Mouse (Mus musculus) hindbrain, postnatal 0 days (tissue): ENCODE measurements around the gene Mrps9. TPM values are rescaled to one million over a fixed set of nuclear protein-coding genes. Genes with fewer than 3 reads are reported as not detected.
"Not testable (repeated sequence)": the region's sequence is repeated elsewhere in the genome, so short reads cannot be mapped to it uniquely, and the experiment has no call there.

ENCODE experiments used
- ATAC-seq: fragments of 200-750 bp; cut with Nextera tagmentation; 2 replicates; pipeline ENCODE4 v1.8.0; 2017; ENCODE audit warnings: mild to moderate bottlenecking, moderate TSS enrichment, moderate library complexity
- DNase-seq: peaks from one replicate; pipeline ENCODE4 v3.0.0-alpha.2; 2015; ENCODE audit warnings: low spot score
- H3K27ac ChIP-seq: fragments of 300-500 bp; sonication (generic); 2 replicates; pipeline ENCODE4 v1.5.1; 2014; ENCODE audit warnings: mild to moderate bottlenecking
- H3K27me3 ChIP-seq: fragments of 300-500 bp; sonication (generic); 2 replicates; pipeline ENCODE4 v1.6.1; 2014; ENCODE audit warnings: low read length, mixed read lengths; ENCODE audit not compliant: insufficient read depth
- H3K36me3 ChIP-seq: fragments of 300-500 bp; sonication (generic); 2 replicates; pipeline ENCODE4 v1.6.1; 2014; ENCODE audit warnings: low read length, mixed read lengths; ENCODE audit not compliant: insufficient read depth
- H3K4me1 ChIP-seq: fragments of 300-500 bp; sonication (generic); 2 replicates; pipeline ENCODE4 v1.6.1; 2014; ENCODE audit warnings: antibody characterized with exemption, low read length, mixed read lengths; ENCODE audit not compliant: insufficient read depth
- H3K4me2 ChIP-seq: fragments of 300-500 bp; sonication (generic); 2 replicates; pipeline ENCODE4 v1.6.1; 2014; ENCODE audit warnings: low read depth, mild to moderate bottlenecking, low read length, moderate library complexity, mixed read lengths
- H3K4me3 ChIP-seq: fragments of 300-500 bp; sonication (generic); 2 replicates; pipeline ENCODE4 v1.5.1; 2014; ENCODE audit warnings: low read length
- H3K9ac ChIP-seq: fragments of 300-500 bp; sonication (generic); replicated peaks from 2 replicates; pipeline ENCODE4 v1.6.1; 2014; ENCODE audit warnings: mild to moderate bottlenecking, low read length, moderate library complexity, mixed read lengths
- H3K9me3 ChIP-seq: fragments of 300-500 bp; sonication (generic); 2 replicates; pipeline ENCODE4 v1.6.1; 2016; ENCODE audit warnings: low read length, mixed read lengths
- CTCF ChIP-seq: IDR thresholded peaks from 2 replicates; pipeline ENCODE4 v1.5.1; 2016; ENCODE audit warnings: antibody characterized with exemption, control low read depth, low read depth
- WGBS: fragments of 180-500 bp; shearing (Covaris S2); extraction: QIAGEN DNeasy Blood & Tissue Kit; methylation state at CpG from one replicate; pipeline ENCODE4 v1.1.7; 2014; 5-methylcytosine and 5-hydroxymethylcytosine counted together
- polyA plus RNA-seq: library from polyadenylated mRNA; unstranded; fragments of >200 nt; fragmentation: Nextera tagmentation; extraction: Ambion mirVana; gene quantifications from 2 replicates; pipeline ENCODE4 v1.2.1, GENCODE M21; 2015
- total RNA-seq: library from RNA; depleted of rRNA; stranded (reverse); fragments of >200 nt; gene quantifications from 2 replicates; pipeline ENCODE4 v1.2.3, GENCODE M21; 2014

Gene Mrps9
- total and polyA plus RNA-seq, 2 experiments from 2014 or later = 27.8 to 33.6 TPM

DNA sequence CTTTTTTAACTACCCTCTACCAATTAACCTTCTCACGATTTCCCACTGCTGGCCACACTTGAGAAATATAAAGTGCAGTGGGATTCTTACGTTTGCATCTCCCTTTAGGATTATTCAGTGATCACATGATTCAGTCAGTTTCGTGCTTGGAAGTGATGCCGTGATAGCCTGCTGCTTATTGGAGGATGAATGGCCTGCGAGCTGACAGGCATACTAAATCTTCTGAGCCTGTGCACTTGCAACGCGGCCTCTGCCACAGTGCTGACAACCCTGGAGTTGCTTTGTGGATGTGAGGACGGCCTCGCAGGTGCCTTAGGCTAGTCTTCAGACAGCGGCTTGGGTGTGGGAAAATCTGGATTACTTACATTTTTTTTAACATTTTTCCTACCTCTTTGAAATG lies 26.2 kb downstream of the Mrps9 start:
- 26% methylated on average over 10 of the region's 10 CpGs for WGBS
- TF ChIP-seq CTCF = no peak
- H3K9ac ChIP-seq = no peak overlapping the region
- no peaks in the 10 kb centered on the region for H3K27me3 ChIP-seq
- H3K4me1 ChIP-seq = no peaks in the 10 kb centered on the region
- H3K4me2 ChIP-seq = peak overlapping the region; percentile 38
- ATAC-seq (peak; percentile 93), DNase-seq (peak; percentile 72)
- H3K36me3 ChIP-seq = 0 out of 2 replicates have a peak, but pooled peaks cover 3% of the 10 kb centered on the region
- H3K27ac ChIP-seq = peak overlapping the region; percentile 18; the same call in 1 of the 2 replicates
- no peaks in the 10 kb centered on the region for H3K9me3 ChIP-seq
- 0 out of 2 replicates have a peak overlapping the region, but pooled peaks have one; percentile 2 for H3K4me3 ChIP-seq

DNA sequence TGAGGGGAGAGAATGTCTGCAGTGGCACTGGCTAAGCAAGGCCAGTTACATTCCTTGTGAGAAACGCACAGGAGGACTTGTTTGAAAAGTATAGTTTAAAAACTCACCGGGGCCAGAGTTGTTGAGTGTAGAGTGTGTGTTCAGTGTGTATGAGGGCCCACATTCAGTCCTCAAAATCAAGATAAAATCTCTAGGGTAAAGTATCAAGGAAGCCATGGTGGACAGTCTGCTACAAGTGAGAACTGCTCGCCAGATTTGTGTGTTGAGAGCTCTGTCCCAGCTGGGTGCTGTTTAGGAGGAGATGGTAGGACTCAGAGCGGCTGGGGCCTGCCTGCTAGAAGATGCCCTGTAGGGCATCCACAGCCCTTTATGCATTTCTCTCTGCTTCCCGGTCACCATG lies 27.8 kb downstream of the Mrps9 start:
- Histone ChIP-seq H3K27me3 (no peaks in the 10 kb centered on the region), H3K4me2 (no peak overlapping the region), H3K9me3 (no peaks in the 10 kb centered on the region), H3K27ac (no peak overlapping the region), H3K36me3 (0 out of 2 replicates have a peak, but pooled peaks cover 3% of the 10 kb centered on the region), H3K9ac (no peak overlapping the region), H3K4me1 (no peaks in the 10 kb centered on the region), H3K4me3 (no peak overlapping the region)
- WGBS = 85% methylated on average over 5 of the region's 5 CpGs
- no peak for ATAC-seq
- no peak for DNase-seq
- no peak for TF ChIP-seq CTCF

DNA sequence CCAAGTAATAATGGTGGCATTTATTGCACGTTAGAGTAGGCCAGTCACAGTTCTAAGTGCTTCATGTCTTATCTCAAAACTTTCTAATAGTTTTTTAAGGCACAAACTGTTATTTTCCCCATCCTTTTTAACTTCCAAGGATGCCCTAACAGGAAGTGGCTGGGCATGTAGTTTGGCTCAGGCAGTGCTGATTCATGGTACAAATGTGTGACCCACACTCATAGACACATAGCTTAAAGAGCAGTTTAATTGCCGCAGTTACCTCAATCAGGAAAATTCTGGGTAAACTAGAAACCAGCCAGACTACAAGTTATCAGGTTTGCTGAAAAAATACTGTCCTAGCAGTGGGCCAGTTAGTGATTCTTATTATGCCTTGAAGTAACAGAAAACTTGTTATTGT lies 31.2 kb downstream of the Mrps9 start:
- no peaks in the 10 kb centered on the region for H3K9me3 ChIP-seq
- no peaks in the 10 kb centered on the region for H3K27me3 ChIP-seq
- no peak overlapping the region for H3K4me2 ChIP-seq
- H3K4me3 ChIP-seq = no peak overlapping the region
- TF ChIP-seq CTCF = no peak
- ATAC-seq (no peak), DNase-seq (no peak)
- 93% methylated on average over 2 of the region's 2 CpGs for WGBS
- H3K4me1 ChIP-seq = no peaks in the 10 kb centered on the region
- H3K27ac ChIP-seq = no peak overlapping the region
- no peak overlapping the region for H3K9ac ChIP-seq
- H3K36me3 ChIP-seq = 0 out of 2 replicates have a peak, but pooled peaks cover 3% of the 10 kb centered on the region

DNA sequence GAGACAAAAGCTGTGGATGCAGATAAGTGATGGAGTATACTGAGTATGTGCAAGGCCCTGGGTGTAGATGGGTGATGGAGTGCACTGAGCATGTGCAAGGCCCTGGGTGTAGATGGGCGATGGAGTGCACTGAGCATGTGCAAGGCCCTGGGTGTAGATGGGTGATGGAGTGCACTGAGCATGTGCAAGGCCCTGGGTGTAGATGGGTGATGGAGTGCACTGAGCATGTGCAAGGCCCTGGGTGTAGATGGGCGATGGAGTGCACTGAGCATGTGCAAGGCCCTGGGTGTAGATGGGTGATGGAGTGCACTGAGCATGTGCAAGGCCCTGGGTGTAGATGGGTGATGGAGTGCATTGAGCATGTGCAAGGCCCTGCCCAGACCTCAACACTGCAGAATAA lies 32.4 kb downstream of the Mrps9 start:
- H3K4me3 ChIP-seq, DNase-seq, ATAC-seq, H3K4me2 ChIP-seq, H3K4me1 ChIP-seq, H3K9me3 ChIP-seq, H3K36me3 ChIP-seq, H3K27me3 ChIP-seq, H3K27ac ChIP-seq, H3K9ac ChIP-seq: not testable (repeated sequence)
- no CpG with 5 or more reads among the region's 2 CpGs for WGBS

DNA sequence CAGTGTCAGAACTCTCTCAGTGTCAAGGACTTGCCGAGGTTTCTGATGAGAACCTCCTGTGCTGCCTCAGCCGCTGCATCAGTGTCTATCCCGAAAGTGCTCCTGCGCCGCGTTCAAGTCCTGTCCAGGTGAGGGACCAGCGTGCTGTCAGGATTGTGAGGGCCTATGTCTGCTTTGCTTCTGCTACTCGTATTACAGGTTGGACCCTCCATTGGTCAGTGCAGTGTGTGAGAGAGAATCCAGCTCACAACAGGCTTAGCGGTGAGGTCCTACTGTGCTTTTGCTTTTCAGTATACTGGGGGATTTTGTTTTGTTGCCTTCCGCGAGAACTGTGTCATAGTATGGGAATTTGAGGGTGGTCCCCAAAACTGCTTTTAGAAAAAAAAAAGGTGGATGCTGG lies 36.8 kb downstream of the Mrps9 start:
- no peak overlapping the region for H3K9ac ChIP-seq
- no peak overlapping the region for H3K4me3 ChIP-seq
- no peaks in the 10 kb centered on the region for H3K27me3 ChIP-seq
- TF ChIP-seq CTCF = no peak
- no peak overlapping the region for H3K4me2 ChIP-seq
- ATAC-seq = no peak
- no peaks in the 10 kb centered on the region for H3K4me1 ChIP-seq
- WGBS = 85% methylated on average over 11 of the region's 11 CpGs
- H3K27ac ChIP-seq = no peak overlapping the region
- no peaks in the 10 kb centered on the region for H3K9me3 ChIP-seq
- H3K36me3 ChIP-seq = no peaks in the 10 kb centered on the region
- DNase-seq = no peak

DNA sequence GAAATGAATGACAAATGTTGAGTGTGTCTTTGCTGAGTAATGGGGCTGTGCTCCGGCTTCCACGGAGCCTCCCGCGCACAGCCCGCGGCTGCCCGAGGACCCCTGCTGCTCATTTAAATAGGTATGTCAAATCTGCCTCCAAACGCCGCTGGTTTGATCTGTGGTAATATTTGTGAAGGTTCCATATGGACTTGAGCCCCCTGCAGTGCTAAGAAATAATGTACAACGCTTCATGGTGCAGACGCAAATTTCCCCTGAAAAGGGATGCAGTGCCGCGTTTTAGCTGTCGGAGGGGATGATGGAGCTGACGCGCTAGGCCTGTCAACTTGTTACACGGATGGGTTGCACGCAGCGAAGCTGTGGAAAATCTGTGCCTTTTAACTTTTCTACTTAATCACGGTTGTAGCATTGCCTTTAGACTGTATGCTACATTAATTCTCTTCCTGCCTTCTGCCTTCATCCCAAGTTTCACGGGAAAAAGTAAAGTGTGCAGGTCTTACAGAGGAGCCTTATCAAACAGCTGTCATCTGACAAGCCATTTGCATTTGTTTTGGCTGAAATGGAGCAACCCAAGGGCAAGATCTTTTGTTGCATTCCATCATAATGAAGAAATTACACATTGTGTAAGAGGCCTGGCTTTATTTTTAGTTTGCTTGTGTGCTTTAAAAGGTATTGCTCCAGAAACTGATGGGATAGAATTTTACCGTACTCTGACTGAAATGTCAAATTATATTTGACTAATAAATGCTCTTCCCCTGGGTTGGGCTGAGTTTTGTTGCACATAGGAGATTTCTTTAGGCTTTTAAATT lies 37.7 kb downstream of the Mrps9 start:
- no peak overlapping the region for H3K27ac ChIP-seq
- peak overlapping the region; percentile 35 for H3K4me2 ChIP-seq
- no peaks in the 10 kb centered on the region for H3K9me3 ChIP-seq
- 18% methylated on average over 22 of the region's 22 CpGs for WGBS
- no peak for TF ChIP-seq CTCF
- H3K36me3 ChIP-seq = no peaks in the 10 kb centered on the region
- H3K27me3 ChIP-seq = no peaks in the 10 kb centered on the region
- 0 out of 2 replicates have a peak overlapping the region, but pooled peaks have one; percentile 31 for H3K9ac ChIP-seq
- no peaks in the 10 kb centered on the region for H3K4me1 ChIP-seq
- H3K4me3 ChIP-seq = no peak overlapping the region
- peak; percentile 57 for ATAC-seq
- peak; percentile 55 for DNase-seq

DNA sequence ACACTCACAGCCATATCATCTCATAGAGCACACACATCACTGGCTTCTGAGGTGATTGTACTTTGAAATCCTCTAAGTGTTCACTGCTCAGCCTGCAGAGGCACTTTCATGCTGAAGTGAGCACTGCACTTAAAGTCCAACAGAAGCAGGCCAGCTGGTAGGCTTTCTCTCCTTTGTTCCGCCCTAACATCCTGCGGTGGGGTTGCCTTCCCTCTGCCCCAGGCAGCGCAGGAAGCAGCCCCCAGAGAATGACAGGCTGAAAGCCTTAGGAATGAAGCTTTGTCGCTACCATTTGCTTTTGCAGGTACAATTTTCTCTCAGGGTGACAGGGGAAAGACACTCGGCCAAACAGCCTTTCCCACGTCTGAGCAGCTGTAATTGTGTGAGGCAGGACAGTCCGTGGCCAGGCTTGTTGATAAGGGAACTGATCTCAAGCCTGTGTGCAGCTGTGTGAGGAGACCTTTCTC lies 38.4 kb downstream of the Mrps9 start:
- H3K27me3 ChIP-seq = no peaks in the 10 kb centered on the region
- H3K9me3 ChIP-seq = no peaks in the 10 kb centered on the region
- no peaks in the 10 kb centered on the region for H3K36me3 ChIP-seq
- no peak overlapping the region for H3K4me3 ChIP-seq
- no peaks in the 10 kb centered on the region for H3K4me1 ChIP-seq
- H3K9ac ChIP-seq = no peak overlapping the region
- no peak for TF ChIP-seq CTCF
- 0 out of 2 replicates have a peak overlapping the region, but pooled peaks have one; percentile 11 for H3K27ac ChIP-seq
- DNase-seq = no peak
- ATAC-seq = peak; percentile 48; the same call in 1 of the 2 replicates
- 28% methylated on average over 7 of the region's 7 CpGs for WGBS
- no peak overlapping the region for H3K4me2 ChIP-seq
